Mouse (Mus musculus) cerebellum, postnatal 4 days (tissue): ENCODE measurements around the gene Il11.

Source experiments
- DNase-seq, 2 experiments: peaks; one replicate each; pipeline ENCODE4 v3.0.0; 2022; ENCODE audit warnings: low spot score in 2 of 2, mixed read lengths in 1 of 2

Il11 gene

DNA sequence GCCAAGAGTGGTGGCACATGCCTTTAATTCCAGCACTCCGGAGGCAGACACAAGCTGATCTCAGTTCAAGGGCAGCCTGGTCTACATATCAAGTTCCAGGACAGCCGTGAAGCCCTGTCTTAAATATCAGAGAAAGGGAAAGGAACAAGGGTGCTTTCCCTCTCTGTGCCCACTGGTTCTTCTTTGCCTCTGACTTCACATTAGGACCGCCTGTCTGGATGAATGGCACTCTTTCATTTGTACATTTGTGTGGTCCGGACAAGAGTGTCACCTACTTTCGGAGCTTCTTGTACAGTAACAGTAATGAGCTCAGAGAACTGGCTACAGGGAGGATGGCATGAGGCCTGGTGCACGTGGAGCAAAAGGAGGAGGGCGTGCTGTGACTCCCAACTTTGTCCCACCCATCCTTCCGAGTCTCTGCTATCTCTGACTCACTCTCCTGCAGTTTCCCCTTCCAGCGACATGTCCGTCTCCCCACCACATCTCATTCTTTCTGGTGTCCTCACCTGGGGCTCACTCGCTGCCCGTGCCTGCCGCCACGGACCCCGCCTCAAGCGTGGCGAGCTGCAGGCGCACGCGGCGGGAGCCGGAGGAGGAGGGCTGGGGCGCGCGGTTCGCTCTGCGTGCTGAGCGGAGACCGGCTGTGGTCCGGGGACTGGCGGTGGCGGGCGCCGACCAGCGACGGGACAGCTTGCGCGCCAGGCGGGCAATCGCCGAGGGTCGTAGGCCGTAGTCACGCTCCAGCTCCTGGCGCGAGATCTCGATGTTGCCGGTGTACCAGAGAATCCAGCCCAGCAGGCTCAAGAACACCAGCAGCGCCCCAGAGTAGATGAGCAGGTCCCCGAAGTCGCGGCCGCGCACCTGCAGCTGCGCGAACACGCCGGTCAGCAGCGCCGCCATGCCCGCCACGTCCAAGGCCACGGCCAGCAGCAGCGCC, 6.1 kb upstream of the Il11 start:
- peak; percentile 34 to 68 for DNase-seq

DNA sequence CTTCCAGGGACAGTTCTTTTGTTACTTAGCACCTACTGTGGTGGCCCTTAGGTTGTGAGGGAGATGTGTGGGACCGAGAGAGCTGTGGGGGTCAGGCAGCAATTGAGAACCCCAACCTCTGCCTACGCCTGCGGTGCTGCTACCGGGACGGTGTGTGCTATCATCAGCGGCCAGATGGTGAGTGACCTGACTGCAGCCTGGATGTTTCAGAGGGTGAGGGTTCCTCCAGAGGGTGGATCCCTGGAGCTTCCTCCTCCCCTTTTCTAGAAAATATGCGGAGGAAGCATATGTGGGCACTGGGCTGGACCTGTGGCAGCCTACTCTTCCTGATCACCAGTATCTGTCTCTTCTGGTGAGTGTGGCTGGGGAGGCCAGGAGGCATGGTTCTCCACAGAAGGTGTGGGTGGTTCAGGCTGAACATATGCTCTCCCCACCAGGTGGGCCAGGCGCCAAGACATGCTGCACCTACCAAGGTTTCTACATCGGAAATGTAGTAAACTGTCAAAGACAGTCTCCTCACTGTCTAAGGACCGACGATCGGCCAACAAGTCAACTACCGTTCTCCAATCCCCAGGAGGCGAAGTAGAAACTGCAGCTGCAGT, 1.1 kb upstream of the Il11 start:
- DNase-seq, result no peak

DNA sequence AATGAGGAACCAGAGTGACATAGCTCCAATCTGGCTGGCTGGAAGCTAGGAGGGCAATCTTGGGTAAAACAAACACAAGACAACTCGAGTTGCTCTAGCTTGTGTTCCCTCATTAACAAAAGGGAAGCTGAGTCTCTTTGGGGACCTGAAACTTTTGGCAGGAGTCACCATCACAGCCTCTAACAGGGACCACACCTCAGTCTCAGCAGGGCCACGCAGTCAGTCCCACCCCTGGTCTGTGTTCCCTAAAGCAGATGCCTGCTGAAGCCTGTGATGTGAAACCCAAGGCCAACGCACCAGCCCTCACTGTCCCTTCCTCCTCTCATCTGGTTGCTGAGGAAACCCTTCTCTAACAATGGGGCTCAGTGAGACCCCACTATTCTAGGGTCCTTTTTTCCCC, 529 bp downstream of the Il11 start:
- no peak for DNase-seq

- DNase-seq, result no peak
These were observed 2.7 kb downstream of the Il11 start for GRCm38 (mm10) chr7:4779921-4780320.

- no peak for DNase-seq
These were observed 4.6 kb downstream of the Il11 start for GRCm38 (mm10) chr7:4777851-4778637.

DNA sequence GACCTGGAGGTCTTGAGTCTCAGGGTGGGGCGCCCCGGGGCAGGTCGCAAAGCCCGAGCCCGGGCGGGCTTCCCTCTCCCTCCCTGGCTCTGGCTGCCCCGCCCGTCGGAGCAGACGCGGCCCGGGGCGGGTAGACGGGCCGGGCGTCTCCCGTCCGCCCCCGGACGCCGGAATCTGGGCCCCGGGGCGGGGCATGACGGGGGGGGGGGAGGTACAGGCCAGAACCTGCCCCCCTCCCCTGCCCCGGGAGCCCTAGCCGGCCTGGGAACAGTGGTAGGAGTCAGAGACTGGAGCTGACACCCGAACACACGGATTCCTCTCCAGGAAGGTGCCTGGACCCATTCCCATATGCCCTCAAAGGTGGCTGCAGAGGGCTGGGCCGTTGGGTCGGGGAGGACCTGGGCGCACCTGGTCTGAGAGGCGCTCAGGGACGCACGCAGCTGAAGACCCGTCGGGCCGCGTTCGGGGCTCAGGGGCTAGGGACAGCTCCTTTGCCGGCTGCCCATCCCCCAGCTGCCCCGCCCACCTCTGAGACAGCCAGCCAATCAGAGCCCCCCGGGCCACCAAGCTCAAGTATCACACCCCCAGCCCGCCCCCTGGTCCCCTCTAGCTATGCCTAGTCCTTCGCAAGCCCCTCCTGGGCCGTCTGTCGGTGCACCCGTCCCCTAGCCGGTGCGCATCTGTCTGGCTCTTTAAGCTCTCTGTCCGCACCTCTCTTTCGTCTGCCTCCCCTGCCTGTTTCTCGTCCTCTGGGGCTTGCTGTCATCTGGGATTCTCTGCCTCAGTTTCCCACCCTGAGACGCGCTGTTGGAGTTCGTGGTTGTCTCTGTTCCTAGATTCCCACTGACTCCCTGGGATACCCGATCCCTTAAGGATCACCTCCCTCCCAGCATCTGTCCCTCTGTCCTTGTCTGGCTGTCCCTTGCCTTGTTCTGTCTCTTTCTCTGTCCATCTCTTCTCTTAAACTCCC, 5.5 kb downstream of the Il11 start:
- DNase-seq, result peak; percentile 39 to 61

DNA sequence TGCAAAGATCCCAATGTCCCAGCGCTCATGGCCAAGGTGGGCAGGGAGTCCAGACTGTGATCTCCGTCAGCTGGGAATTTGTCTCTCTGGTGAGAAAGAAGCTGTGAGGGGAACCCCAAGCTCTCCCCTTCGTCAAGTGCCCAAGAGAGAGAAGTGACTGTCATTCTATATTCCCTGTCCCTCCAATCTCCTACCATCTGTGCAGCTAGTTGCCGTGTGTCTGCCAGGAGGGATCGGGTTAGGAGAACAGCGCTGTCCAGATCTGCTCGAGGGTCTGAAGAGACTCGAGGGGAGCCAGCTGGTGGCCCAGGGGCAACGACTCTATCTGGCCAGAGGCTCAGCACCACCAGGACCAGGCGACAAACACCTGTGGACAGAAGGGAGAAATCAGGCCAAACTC, 6.5 kb downstream of the Il11 start:
- no peak for DNase-seq

DNA sequence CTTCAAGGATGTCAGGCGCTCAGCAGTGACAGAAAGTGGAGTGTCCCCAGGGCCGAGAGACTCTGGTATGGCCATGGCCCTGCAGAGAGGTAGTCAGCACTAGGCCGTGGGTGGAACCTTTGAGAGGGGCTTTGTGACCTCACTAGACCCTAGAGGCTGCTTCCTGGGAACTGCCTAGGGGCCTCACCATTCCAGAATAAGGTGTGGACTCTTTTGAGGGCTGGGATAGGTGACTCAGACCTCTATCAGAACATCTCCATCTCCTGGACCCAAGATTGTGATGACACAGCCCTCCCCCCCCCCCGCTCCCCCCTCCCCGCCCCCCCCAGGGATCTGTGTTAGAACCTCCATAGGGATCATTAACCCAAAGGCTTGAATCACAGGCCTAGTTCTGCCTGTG, 11.5 kb downstream of the Il11 start, which contains the start of gene Fam71e2:
Gene Fam71e2 (minus strand): TSS at position 101 of the 400 bp plus-strand sequence.
- no peak for DNase-seq

DNA sequence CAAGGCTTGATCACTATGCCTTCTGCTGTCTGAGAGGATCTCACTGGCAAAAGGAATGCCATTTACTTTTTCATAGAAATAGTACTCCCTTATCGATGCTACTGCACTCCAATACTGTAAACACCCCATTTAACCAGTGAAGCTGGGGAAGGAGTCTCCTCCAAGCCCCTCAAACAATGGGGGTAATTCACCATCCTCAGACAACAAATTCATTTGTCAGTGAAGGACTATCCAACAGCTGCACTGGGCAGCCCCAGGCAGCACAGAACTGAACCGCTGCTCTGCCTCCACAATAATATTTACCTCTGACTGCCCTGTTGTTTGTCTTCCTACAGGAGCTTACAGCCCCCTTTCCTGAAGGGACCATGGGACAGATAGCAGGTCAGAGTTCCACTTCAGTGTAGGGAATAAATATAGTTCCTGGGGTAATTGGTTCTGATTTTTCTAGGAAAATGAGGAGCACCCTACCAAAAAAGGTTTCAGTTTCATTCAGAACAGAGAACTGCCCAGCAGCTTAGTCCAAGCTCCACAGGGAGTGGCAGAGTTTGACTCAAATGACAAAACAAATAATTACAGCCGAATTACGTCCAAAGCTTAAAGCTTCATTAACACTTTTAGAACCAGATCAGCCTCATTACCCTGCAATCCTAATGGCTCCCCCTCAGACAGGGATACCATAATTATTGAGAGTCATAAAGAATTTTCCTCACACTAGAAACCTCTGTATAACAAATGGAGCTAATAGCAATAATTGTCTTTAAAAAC, 17.5 kb downstream of the Il11 start:
- no peak for DNase-seq

- DNase-seq, result no peak
These were observed 23.0 kb downstream of the Il11 start for GRCm38 (mm10) chr7:4759670-4760069.

- DNase-seq, result peak; percentile 68 to 79
These were observed 29.7 kb downstream of the Il11 start, which contains the start of gene Cox6b2 for GRCm38 (mm10) chr7:4752821-4753570. Gene Cox6b2 (minus strand): TSS chr7:4753094.

GRCm38 (mm10) chr7:4751971-4752820, 30.5 kb downstream of the Il11 start:
- DNase-seq, result peak in 1 of 2 experiments; percentile 45

- no peak for DNase-seq
These were observed 33.5 kb downstream of the Il11 start for GRCm38 (mm10) chr7:4749169-4749568.

DNA sequence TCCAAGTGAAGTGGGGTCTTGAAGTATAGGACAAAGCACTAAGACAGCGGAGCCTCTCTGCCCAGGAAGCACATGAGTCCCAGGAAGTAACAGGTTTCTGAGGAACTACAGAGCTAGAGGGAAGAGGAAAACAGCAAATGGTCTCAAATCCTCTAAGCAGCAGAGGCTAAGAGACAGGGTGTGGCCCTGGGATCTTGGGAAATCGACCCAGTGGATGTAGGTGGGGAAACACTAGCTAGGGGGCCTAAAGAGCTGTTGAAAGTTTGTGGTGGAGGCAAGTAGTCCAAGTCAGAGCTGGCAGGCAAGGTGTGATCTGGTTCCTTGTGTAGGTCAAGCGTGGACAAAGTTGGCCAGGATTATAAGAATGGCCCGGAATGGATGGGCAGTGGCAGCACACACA, 34.3 kb downstream of the Il11 start:
- no peak for DNase-seq

DNA sequence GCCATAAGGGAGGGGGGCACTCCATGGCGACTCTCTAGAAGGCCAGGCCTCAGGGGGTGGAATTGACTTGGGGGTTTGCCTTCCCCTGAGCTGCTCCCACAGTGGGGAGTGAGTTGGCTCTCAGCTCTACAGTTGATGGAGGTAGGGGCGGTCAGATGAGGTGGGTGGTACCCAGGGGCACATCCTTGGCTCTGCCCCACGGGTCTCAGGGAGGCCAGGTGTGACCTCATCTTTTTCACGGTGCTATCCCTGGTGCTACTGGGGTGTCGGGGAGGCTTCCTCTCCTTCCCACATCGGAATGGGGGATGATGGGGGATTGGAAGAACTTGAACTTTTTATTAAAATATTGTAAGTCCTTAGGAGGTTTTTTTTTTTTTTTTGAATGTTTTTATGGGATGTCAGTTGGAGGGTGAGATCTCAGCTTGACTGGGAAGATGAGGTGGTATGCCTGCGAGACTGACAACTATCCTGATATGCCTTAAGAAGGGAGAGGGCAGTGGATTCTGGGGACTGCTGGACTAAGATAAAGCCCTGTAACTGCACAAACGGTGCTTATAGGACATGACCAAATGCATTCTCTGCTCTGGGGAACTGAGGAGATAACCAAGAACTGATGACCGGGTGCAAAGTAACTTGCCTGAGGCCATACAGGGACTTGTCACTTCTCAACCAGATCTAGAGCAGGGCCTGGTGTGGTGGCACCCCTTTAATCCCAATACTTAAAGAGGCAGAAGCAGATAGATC, 35.3 kb downstream of the Il11 start:
- no peak for DNase-seq

DNA sequence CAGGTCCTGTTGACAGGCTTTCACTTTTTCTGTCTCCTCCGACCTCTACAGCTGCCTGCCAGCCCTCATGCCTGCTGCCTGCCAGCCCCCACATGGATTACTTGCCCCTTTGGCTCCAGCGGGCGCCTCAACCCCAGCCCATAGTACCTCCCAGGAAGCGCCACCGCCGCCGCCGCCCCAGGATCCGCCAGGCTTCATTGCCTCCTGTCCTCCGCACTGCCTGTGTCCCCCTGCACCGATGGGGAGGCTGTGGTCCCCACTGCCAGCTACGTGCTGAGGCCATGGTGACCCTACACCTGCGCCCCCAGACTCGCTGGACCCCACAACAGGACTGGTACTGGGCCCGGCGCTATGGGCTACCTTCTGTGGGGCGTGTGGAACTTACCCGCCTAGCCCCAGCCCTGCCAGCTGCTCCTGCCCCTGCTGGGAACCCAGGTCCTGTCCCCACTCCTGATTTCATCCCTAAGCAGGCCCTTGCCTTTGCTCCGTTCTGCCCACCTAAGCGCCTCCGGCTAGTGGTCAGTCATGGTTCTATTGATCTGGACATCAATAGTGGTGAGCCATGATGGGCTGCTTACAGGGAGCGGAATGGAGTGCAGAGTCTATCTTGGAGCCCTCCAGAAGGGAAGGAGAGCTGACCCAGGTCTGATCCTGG, 36.2 kb downstream of the Il11 start:
- no peak for DNase-seq

GRCm38 (mm10) chr7:4744886-4745285, 37.8 kb downstream of the Il11 start:
- no peak for DNase-seq
